Comparison of ENCODE assay signal across 8 mouse cellular contexts in genomic region chr11:76450202-76450561, GRCm38 (mm10). TPM values are rescaled to one million over a fixed set of nuclear protein-coding genes. Genes with fewer than 3 reads are reported as not detected.
DNase-seq lines count a peak whose midpoint lies in the region; ATAC-seq lines count a peak whose summit lies in the region.

No protein-coding gene starts in this region.

- H3K9ac ChIP-seq in heart, embryonic 11.5 days (ENCODE audit: low read depth, low read length) = peak overlapping the region; percentile 22; the same call in 1 of the 2 replicates
- peak overlapping the region; percentile 34 for H3K9ac ChIP-seq in forebrain, embryonic 15.5 days (replicated peaks)

- no peak for ATAC-seq in heart, embryonic 11.5 days (replicated peaks; ENCODE audit: insufficient number of reproducible peaks, low FRiP score, low TSS enrichment)
- peak; percentile 73 for ATAC-seq in forebrain, embryonic 15.5 days (replicated peaks)
- ATAC-seq in monocyte, adult 5-6 weeks (replicated peaks; ENCODE audit: insufficient number of reproducible peaks, low FRiP score, low TSS enrichment, poor library complexity, severe bottlenecking) = no peak

- H3K9me3 ChIP-seq in heart, embryonic 11.5 days (replicated peaks; ENCODE audit: control insufficient read depth, low read length) = no peaks in the 10 kb centered on the region
- H3K9me3 ChIP-seq in forebrain, embryonic 15.5 days = no peaks in the 10 kb centered on the region
- H3K9me3 ChIP-seq in midbrain, embryonic 10.5 days (replicated peaks) = no peaks in the 10 kb centered on the region

- no peak overlapping the region for H3K4me3 ChIP-seq in heart, embryonic 11.5 days (ENCODE audit: low read depth, low read length)
- no peak overlapping the region for H3K4me3 ChIP-seq in forebrain, embryonic 15.5 days
- peak overlapping the region; percentile 14; the same call in 1 of the 2 replicates for H3K4me3 ChIP-seq in midbrain, embryonic 10.5 days

- H3K27me3 ChIP-seq in heart, embryonic 11.5 days (ENCODE audit: control insufficient read depth, insufficient read depth, low read length) = no peaks in the 10 kb centered on the region
- H3K27me3 ChIP-seq in forebrain, embryonic 15.5 days = no peaks in the 10 kb centered on the region
- peaks cover 80% of the 10 kb centered on the region for H3K27me3 ChIP-seq in midbrain, embryonic 10.5 days (ENCODE audit: low read depth, poor library complexity, severe bottlenecking)

- H3K4me2 ChIP-seq in heart, embryonic 11.5 days = no peak overlapping the region
- H3K4me2 ChIP-seq in forebrain, embryonic 15.5 days (replicated peaks) = peak overlapping the region; percentile 15

- 51% methylated on average over 3 of the region's 3 CpGs for WGBS in heart, embryonic 11.5 days (ENCODE audit: insufficient replicate concordance)
- 6% methylated on average over 3 of the region's 3 CpGs for whole genome bisulfite sequencing in forebrain, embryonic 15.5 days
- 15% methylated on average over 3 of the region's 3 CpGs for WGBS in midbrain, embryonic 10.5 days

- DNase-seq in heart, adult 8-10 months (ENCODE audit: low spot score) = no peak
- DNase-seq in MN1 (ENCODE audit: low spot score) = peak; percentile 69
- DNase-seq in midbrain, embryonic 10.5 days (ENCODE audit: low spot score) = peak; percentile 86
- no peak for DNase-seq in ovary, postnatal 36 days (ENCODE audit: low spot score)
- no peak for DNase-seq in kidney, postnatal 4 days

- H3K4me1 ChIP-seq in heart, embryonic 11.5 days (ENCODE audit: control insufficient read depth, insufficient read depth, low read length) = peaks cover 25% of the 10 kb centered on the region
- peaks cover 52% of the 10 kb centered on the region for H3K4me1 ChIP-seq in forebrain, embryonic 15.5 days
- H3K4me1 ChIP-seq in midbrain, embryonic 10.5 days = peaks cover 61% of the 10 kb centered on the region

- no peak overlapping the region for H3K27ac ChIP-seq in heart, embryonic 11.5 days (ENCODE audit: low read depth, low read length)
- H3K27ac ChIP-seq in forebrain, embryonic 15.5 days (replicated peaks) = peak overlapping the region; percentile 95
- H3K27ac ChIP-seq in midbrain, embryonic 10.5 days (replicated peaks) = peak overlapping the region; percentile 85

- H3K36me3 ChIP-seq in heart, embryonic 11.5 days (ENCODE audit: control insufficient read depth, insufficient read depth, low read length) = peaks cover 8% of the 10 kb centered on the region; the same call in 1 of the 2 replicates
- peaks cover 30% of the 10 kb centered on the region for H3K36me3 ChIP-seq in forebrain, embryonic 15.5 days
- H3K36me3 ChIP-seq in midbrain, embryonic 10.5 days = peaks cover 37% of the 10 kb centered on the region

RNA-seq across cellular contexts. Expression of gene Timm22, which starts 43.4 kb away (rescaled TPM):
- polyA plus RNA-seq in heart, embryonic 11.5 days (2014; fragmentation: Nextera tagmentation; extraction: Ambion mirVana) = 108 and 110 TPM in 2 replicates
- 10 to 100 TPM; 32.9 to 54.5 (median 39.9) TPM for total RNA-seq in heart, adult 8-10 months (2022)
- 93.3 and 106 TPM in 2 replicates for polyA plus RNA-seq in forebrain, embryonic 15.5 days (2015; fragmentation: Nextera tagmentation; extraction: Ambion mirVana)
- 127 and 128 TPM in 2 replicates for polyA plus RNA-seq in midbrain, embryonic 10.5 days (2016; fragmentation: Nextera tagmentation; extraction: Ambion mirVana)
- 6.4 to 10.2 TPM (median 8.2 TPM) in 3 replicates for total RNA-seq in monocyte, adult 5-6 weeks (2017)

RNA-seq across cellular contexts. Expression of gene Nxn, which starts 51.2 kb away (rescaled TPM):
- polyA plus RNA-seq in heart, embryonic 11.5 days (2014; fragmentation: Nextera tagmentation; extraction: Ambion mirVana) = 21.6 and 24.8 TPM in 2 replicates
- total RNA-seq in heart, adult 8-10 months (2022) = 10 to 100 TPM in 3 of 4 experiments, 1 to 10 TPM in 1; 9.8 to 13.0 (median 11.0) TPM
- 15.4 and 19.9 TPM in 2 replicates for polyA plus RNA-seq in forebrain, embryonic 15.5 days (2015; fragmentation: Nextera tagmentation; extraction: Ambion mirVana)
- 59.3 and 59.5 TPM in 2 replicates for polyA plus RNA-seq in midbrain, embryonic 10.5 days (2016; fragmentation: Nextera tagmentation; extraction: Ambion mirVana)
- total RNA-seq in monocyte, adult 5-6 weeks (2017) = 1.9 to 5.8 TPM (median 2.8 TPM) in 3 replicates

Comparison
In these comparisons a context has a peak if more than half of its experiments do, and no peak if none do; other contexts are left out.
1. DNase-seq: peak in MN1 (single experiment) and midbrain, embryonic 10.5 days (single experiment); none in heart, adult 8-10 months (single experiment), ovary, postnatal 36 days (single experiment) and kidney, postnatal 4 days (0 of 2).